Mouse (Mus musculus): ENCODE measurements around the gene Hist1h2af. TPM values are rescaled to one million over a fixed set of nuclear protein-coding genes. Genes with fewer than 3 reads are reported as not detected.
"Not testable (repeated sequence)": the region's sequence is repeated elsewhere in the genome, so short reads cannot be mapped to it uniquely, and the experiment has no call there.

Hist1h2af gene
- total RNA-seq, 4 experiments from 2014 or later: 1.7 to 10.6 (median 3.0) TPM; not detected in 1

GRCm38 (mm10) chr13:23554393-23554792 is 20.7 kb downstream of the Hist1h2af start:
- DNase-seq (ENCODE audit: low spot score in 2 of 2): no peak

DNA sequence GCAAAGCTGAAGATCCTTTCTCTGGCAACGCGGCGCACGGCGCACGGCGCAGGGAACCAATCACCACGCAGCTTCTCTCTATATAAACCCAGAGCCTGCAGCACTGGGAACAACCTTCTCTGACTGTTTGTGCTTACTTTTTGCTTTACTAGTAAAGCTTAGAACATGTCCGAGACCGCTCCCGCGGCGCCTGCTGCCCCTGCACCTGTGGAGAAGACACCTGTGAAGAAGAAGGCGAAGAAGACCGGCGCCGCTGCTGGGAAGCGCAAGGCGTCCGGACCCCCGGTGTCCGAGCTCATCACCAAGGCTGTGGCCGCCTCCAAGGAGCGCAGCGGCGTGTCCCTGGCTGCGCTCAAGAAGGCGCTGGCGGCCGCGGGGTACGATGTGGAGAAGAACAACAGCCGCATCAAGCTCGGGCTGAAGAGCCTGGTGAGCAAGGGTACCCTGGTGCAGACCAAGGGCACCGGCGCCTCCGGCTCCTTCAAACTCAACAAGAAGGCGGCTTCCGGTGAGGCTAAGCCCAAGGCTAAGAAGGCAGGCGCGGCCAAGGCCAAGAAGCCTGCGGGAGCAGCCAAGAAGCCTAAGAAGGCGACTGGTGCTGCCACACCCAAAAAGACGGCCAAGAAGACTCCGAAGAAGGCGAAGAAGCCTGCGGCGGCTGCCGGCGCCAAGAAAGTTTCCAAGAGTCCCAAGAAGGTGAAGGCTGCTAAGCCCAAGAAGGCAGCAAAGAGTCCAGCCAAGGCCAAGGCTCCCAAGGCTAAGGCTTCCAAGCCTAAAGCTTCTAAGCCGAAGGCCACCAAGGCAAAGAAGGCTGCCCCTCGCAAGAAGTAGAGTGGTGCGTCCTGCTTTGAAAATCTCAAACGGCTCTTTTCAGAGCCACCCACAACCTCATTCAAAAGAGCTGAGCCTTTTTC is 21.5 kb downstream of the Hist1h2af start:
- DNase-seq (ENCODE audit: low spot score in 2 of 2): peak; percentile 69 to 80

GRCm38 (mm10) chr13:23555839-23556416 is 22.2 kb downstream of the Hist1h2af start:
- DNase-seq (ENCODE audit: low spot score in 2 of 2): peak; percentile 54 to 73

GRCm38 (mm10) chr13:23556906-23557305 is 23.2 kb downstream of the Hist1h2af start:
- DNase-seq (ENCODE audit: low spot score in 2 of 2): no peak

DNA sequence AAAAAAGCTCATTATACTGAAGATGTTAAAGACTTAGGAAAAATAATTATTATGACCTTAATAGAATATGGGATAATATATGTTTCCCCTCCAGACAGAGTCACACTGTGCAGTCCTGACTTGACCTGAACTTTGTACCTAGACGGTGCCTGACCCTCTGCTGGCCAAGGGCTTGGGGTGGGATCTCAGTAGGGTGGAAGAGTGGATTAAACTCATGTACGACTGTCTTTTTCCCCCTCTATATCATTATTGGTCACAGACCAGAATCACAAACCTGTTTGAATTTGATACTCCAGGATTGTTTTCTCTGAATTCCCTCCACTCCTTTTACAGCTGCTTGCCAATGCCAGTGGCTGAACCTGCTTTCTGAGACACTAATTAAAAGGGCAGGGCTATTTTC is 27.0 kb downstream of the Hist1h2af start:
- DNase-seq (ENCODE audit: low spot score in 2 of 2): not testable (repeated sequence)

GRCm38 (mm10) chr13:23561531-23561882 is 27.8 kb downstream of the Hist1h2af start:
- not testable (repeated sequence) for DNase-seq (ENCODE audit: low spot score in 2 of 2)

GRCm38 (mm10) chr13:23561883-23562659 is 28.4 kb downstream of the Hist1h2af start, which contains the start of gene Hist1h3e:
Hist1h3e (minus strand) TSS chr13:23562369.
- peak; percentile 91 to 94 for DNase-seq (ENCODE audit: low spot score in 2 of 2)

GRCm38 (mm10) chr13:23562699-23563462 is 29.2 kb downstream of the Hist1h2af start:
- no peak for DNase-seq (ENCODE audit: low spot score in 2 of 2)

GRCm38 (mm10) chr13:23564482-23564881 is 30.8 kb downstream of the Hist1h2af start:
- DNase-seq (ENCODE audit: low spot score in 2 of 2): no peak

- DNase-seq (ENCODE audit: low spot score in 2 of 2): not testable (repeated sequence)
These were observed 36.7 kb downstream of the Hist1h2af start for GRCm38 (mm10) chr13:23570261-23571021.

DNA sequence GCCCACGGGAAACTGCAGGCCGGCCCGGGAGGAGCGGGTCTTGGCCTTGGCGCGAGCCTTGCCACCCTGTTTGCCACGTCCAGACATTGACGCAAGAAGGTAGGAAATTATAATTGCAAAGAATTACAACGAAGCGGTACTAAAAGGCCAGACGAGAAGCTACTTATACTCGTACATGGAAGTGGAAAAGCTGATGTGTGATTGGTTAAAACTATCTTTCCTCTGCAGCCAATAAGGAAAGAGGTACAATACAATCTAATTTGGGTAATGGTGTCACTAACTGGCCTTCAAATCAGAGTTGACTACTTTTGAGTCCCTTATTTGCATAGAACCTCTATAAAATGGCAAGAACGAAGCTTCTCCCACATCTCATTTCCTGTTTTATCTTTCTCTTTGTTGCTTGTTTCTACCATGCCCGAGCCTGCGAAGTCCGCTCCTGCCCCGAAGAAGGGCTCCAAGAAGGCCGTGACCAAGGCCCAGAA is 37.4 kb downstream of the Hist1h2af start, which contains the start of the genes Hist1h2ae and Hist1h2bg:
Hist1h2ae (minus strand) TSS at position 199 of the 482 bp plus-strand sequence.
Hist1h2bg (plus strand) TSS at position 375 of the 482 bp plus-strand sequence.
- peak; percentile 68 to 74 for DNase-seq (ENCODE audit: low spot score in 2 of 2)

GRCm38 (mm10) chr13:23571504-23572217 is 38.0 kb downstream of the Hist1h2af start:
- DNase-seq (ENCODE audit: low spot score in 2 of 2): not testable (repeated sequence)

- DNase-seq (ENCODE audit: low spot score in 2 of 2): no peak
These were observed 38.7 kb downstream of the Hist1h2af start for GRCm38 (mm10) chr13:23572218-23573033.

- DNase-seq (ENCODE audit: low spot score in 2 of 2): not testable (repeated sequence)
These were observed 39.6 kb downstream of the Hist1h2af start for GRCm38 (mm10) chr13:23573034-23573897.

GRCm38 (mm10) chr13:23573898-23574524 is 40.3 kb downstream of the Hist1h2af start, which contains the start of the genes Hist1h2bf and Hist1h2ad:
Hist1h2bf (minus strand) TSS chr13:23574196.
Hist1h2ad (plus strand) TSS chr13:23574381.
- peak; percentile 74 to 96 for DNase-seq (ENCODE audit: low spot score in 2 of 2)

GRCm38 (mm10) chr13:23574546-23575170 is 41.0 kb downstream of the Hist1h2af start:
- not testable (repeated sequence) for DNase-seq (ENCODE audit: low spot score in 2 of 2)
